Mouse (Mus musculus): ENCODE measurements at regions not wholly inside any gene's neighbourhood (a gene's known extent, or its start where the extent isn't known, plus 50 kb on each side); places are given as distances from the start of the nearest gene placed in this dataset.
A peak's percentile ranks its signal among the peaks of the same experiment; 100 is the strongest.
"Not testable (repeated sequence)": the region's sequence is repeated elsewhere in the genome, so short reads cannot be mapped to it uniquely, and the experiment has no call there.

GRCm38 (mm10) chr13:83744110-83744752, 240.4 kb downstream of the Mef2c start:
- DNase-seq (ENCODE audit: low spot score), result no peak

GRCm38 (mm10) chr13:83744981-83745555, 241.2 kb downstream of the Mef2c start:
- peak; percentile 93 for DNase-seq (ENCODE audit: low spot score)

- DNase-seq (ENCODE audit: low spot score), result no peak
Measured at GRCm38 (mm10) chr13:83745961-83746360, 242.1 kb downstream of the Mef2c start.

- no peak for DNase-seq (ENCODE audit: low spot score)
Measured at GRCm38 (mm10) chr13:83747671-83748070, 243.8 kb downstream of the Mef2c start.

- DNase-seq (ENCODE audit: low spot score), result no peak
Measured at GRCm38 (mm10) chr13:83749376-83750150, 245.7 kb downstream of the Mef2c start.

- no peak for DNase-seq (ENCODE audit: low spot score)
Measured at GRCm38 (mm10) chr13:83750437-83750836, 246.6 kb downstream of the Mef2c start.

GRCm38 (mm10) chr13:83760387-83761170, 256.7 kb downstream of the Mef2c start:
- DNase-seq (ENCODE audit: low spot score), result no peak

GRCm38 (mm10) chr13:83762484-83762883, 258.6 kb downstream of the Mef2c start:
- no peak for DNase-seq (ENCODE audit: low spot score)

- DNase-seq (ENCODE audit: low spot score), result not testable (repeated sequence)
Measured at GRCm38 (mm10) chr13:83763288-83763687, 259.5 kb downstream of the Mef2c start.

GRCm38 (mm10) chr13:83785643-83786042, 281.8 kb downstream of the Mef2c start:
- no peak for DNase-seq (ENCODE audit: low spot score)

- DNase-seq (ENCODE audit: low spot score), result no peak
Measured at GRCm38 (mm10) chr13:83809535-83809934, 305.7 kb downstream of the Mef2c start.

- DNase-seq (ENCODE audit: low spot score), result no peak
Measured at GRCm38 (mm10) chr13:83820291-83820690, 316.5 kb downstream of the Mef2c start.

- DNase-seq (ENCODE audit: low spot score), result no peak
Measured at GRCm38 (mm10) chr13:83820721-83821120, 316.9 kb downstream of the Mef2c start.

- no peak for DNase-seq (ENCODE audit: low spot score)
Measured at GRCm38 (mm10) chr13:83824926-83825325, 321.1 kb downstream of the Mef2c start.

GRCm38 (mm10) chr13:83826841-83827463, 323.1 kb downstream of the Mef2c start:
- no peak for DNase-seq (ENCODE audit: low spot score)

GRCm38 (mm10) chr13:83865932-83866685, 356.0 kb upstream of the Tmem161b start:
- no peak for DNase-seq (ENCODE audit: low spot score)

GRCm38 (mm10) chr13:83867211-83867610, 354.9 kb upstream of the Tmem161b start:
- DNase-seq (ENCODE audit: low spot score), result no peak

- DNase-seq (ENCODE audit: low spot score), result no peak
Measured at GRCm38 (mm10) chr13:83867831-83868473, 354.1 kb upstream of the Tmem161b start.

- no peak for DNase-seq (ENCODE audit: low spot score)
Measured at GRCm38 (mm10) chr13:83868922-83869321, 353.2 kb upstream of the Tmem161b start.

- no peak for DNase-seq (ENCODE audit: low spot score)
Measured at GRCm38 (mm10) chr13:83872143-83872819, 349.8 kb upstream of the Tmem161b start.
